Mouse (Mus musculus) B cell, adult 62 days (primary cell): ENCODE data around the gene Vmn1r13. TPM values are rescaled to one million over a fixed set of nuclear protein-coding genes. Genes with fewer than 3 reads are reported as not detected.

Source experiments
- total RNA-seq: library from RNA; stranded (reverse); gene quantifications from 4 replicates; pipeline ENCODE4 v1.2.4, GENCODE M21; 2023

Vmn1r13 gene
- not detected in 4 replicates for total RNA-seq

GRCm38 (mm10) chr6:57202990-57203389 is at the start of gene Vmn1r13:
Gene Vmn1r13 (plus strand): TSS chr6:57203290.

GRCm38 (mm10) chr6:57156619-57157018 is 46.5 kb upstream of the Vmn1r13 start, which contains the start of gene Vmn1r12:
Gene Vmn1r12 (plus strand): TSS chr6:57156919.

DNA sequence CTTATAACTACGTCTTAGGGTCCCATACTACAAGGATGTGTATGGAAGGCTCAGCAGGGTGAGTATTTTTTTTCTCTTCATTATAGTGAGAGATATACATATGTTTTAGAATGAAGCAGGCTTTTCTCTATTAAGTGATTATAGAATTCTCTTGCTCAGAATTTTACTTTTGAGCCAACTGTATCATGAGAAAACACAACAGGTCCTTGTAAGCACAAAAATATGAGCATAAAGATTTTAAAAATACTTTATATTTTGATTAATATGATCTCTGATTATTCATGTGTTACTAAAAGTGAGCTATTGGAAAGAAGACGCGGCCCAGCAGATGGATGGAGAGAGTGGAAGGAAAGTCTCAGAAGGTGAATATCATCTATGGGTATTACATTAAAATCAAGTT is 28.3 kb downstream of the Vmn1r13 start, which contains the start of gene Vmn1r14:
Vmn1r14 (plus strand) TSS at position 301 of the 400 bp plus-strand sequence.

DNA sequence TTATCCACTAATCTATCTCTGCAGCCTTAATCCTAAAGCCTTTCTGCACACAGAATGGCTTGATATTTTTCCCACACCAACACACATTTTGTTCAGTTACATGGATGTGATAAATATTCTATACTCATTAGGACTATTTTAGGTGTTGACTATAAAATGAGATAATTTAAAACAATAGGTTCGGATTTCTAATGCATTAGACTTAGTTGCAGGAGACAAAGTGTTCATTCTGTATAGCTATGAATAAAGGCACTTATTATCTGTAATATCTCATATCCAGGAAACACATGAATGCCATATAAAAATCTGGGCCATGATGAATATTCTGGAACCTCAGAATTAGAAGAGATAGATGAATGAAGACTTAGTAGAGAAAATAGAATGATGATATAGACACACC is 54.6 kb downstream of the Vmn1r13 start, which contains the start of gene Vmn1r15:
Vmn1r15 (plus strand) TSS at position 301 of the 400 bp plus-strand sequence.

Other genes with a start within 250 kb of the Vmn1r13 start
- not detected in 4 replicates for gene Vmn1r5, start 233.0 kb upstream of the Vmn1r13 start, total RNA-seq
- gene Vmn1r6, start 206.0 kb upstream of the Vmn1r13 start, total RNA-seq = not detected in 4 replicates
- gene Vmn1r7, start 178.0 kb upstream of the Vmn1r13 start, total RNA-seq = not detected in 4 replicates
- gene Vmn1r8, start 171.0 kb upstream of the Vmn1r13 start, total RNA-seq = not detected in 4 replicates
- gene Vmn1r9, start 136.5 kb upstream of the Vmn1r13 start, total RNA-seq = not detected in 4 replicates
- gene Vmn1r10, start 93.8 kb upstream of the Vmn1r13 start, total RNA-seq = not detected in 4 replicates
- not detected in 4 replicates for gene Vmn1r11, start 69.8 kb upstream of the Vmn1r13 start, total RNA-seq
- gene Vmn1r12, start 46.4 kb upstream of the Vmn1r13 start, total RNA-seq = not detected in 4 replicates
- gene Vmn1r14, start 28.4 kb downstream of the Vmn1r13 start, total RNA-seq = not detected in 4 replicates
- not detected in 4 replicates for gene Vmn1r15, start 54.7 kb downstream of the Vmn1r13 start, total RNA-seq
- not detected in 4 replicates for gene Vmn1r16, start 126.2 kb downstream of the Vmn1r13 start, total RNA-seq
- gene Vmn1r17, start 160.4 kb downstream of the Vmn1r13 start, total RNA-seq = not detected in 4 replicates
- not detected in 4 replicates for gene Vmn1r18, start 192.5 kb downstream of the Vmn1r13 start, total RNA-seq
- not detected in 4 replicates for gene Vmn1r19, start 200.5 kb downstream of the Vmn1r13 start, total RNA-seq
- not detected in 4 replicates for gene Vmn1r20, start 225.6 kb downstream of the Vmn1r13 start, total RNA-seq